Mouse (Mus musculus) midbrain, embryonic 12.5 days (tissue): ENCODE measurements around the gene Olfr1138. TPM values are rescaled to one million over a fixed set of nuclear protein-coding genes. Genes with fewer than 3 reads are reported as not detected.

Experiments
- ATAC-seq: fragments of 200-750 bp; cut with Nextera tagmentation; 2 replicates; pipeline ENCODE4 v1.8.0; 2017; ENCODE audit warnings: low read depth, moderate TSS enrichment, moderate library complexity; ENCODE audit not compliant: low FRiP score
- H3K27ac ChIP-seq: fragments of 300-500 bp; sonication (generic); replicated peaks from 2 replicates; pipeline ENCODE4 v1.5.1; 2016; ENCODE audit warnings: mild to moderate bottlenecking
- H3K27me3 ChIP-seq: fragments of 300-500 bp; sonication (generic); 2 replicates; pipeline ENCODE4 v1.6.1; 2016; ENCODE audit warnings: mild to moderate bottlenecking
- H3K36me3 ChIP-seq: fragments of 300-500 bp; sonication (generic); 2 replicates; pipeline ENCODE4 v1.6.1; 2016
- H3K4me1 ChIP-seq: fragments of 300-500 bp; sonication (generic); 2 replicates; pipeline ENCODE4 v1.6.1; 2016
- H3K4me2 ChIP-seq: fragments of 300-500 bp; sonication (generic); replicated peaks from 2 replicates; pipeline ENCODE4 v1.6.1; 2016; ENCODE audit warnings: mild to moderate bottlenecking, moderate library complexity
- H3K4me3 ChIP-seq: fragments of 300-500 bp; sonication (generic); 2 replicates; pipeline ENCODE4 v1.5.1; 2016; ENCODE audit warnings: mild to moderate bottlenecking
- H3K9ac ChIP-seq: fragments of 300-500 bp; sonication (generic); replicated peaks from 2 replicates; pipeline ENCODE4 v1.6.1; 2016; ENCODE audit warnings: mild to moderate bottlenecking, moderate library complexity
- H3K9me3 ChIP-seq: fragments of 300-500 bp; sonication (generic); 2 replicates; pipeline ENCODE4 v1.6.1; 2016; ENCODE audit warnings: mild to moderate bottlenecking
- WGBS: fragments of 180-500 bp; shearing (Covaris S2); methylation state at CpG from one replicate; pipeline ENCODE4 v1.1.7; 2016; 5-methylcytosine and 5-hydroxymethylcytosine counted together
- polyA plus RNA-seq: library from polyadenylated mRNA; unstranded; fragments of >200 nt; fragmentation: Nextera tagmentation; extraction: Ambion mirVana; gene quantifications from 2 replicates; pipeline ENCODE4 v1.2.1, GENCODE M21; 2016

Olfr1138 gene
- polyA plus RNA-seq, result not detected in 2 replicates

- Histone ChIP-seq H3K27me3 (no peaks in the 10 kb centered on the region), H3K4me2 (no peak within 1 kb of the TSS), H3K36me3 (no peaks in the 10 kb centered on the region), H3K4me1 (no peaks in the 10 kb centered on the region), H3K9me3 (no peaks in the 10 kb centered on the region), H3K9ac (no peak within 1 kb of the TSS), H3K4me3 (no peak within 1 kb of the TSS), H3K27ac (no peak within 1 kb of the TSS)
- 87% methylated on average over 1 of the region's 1 CpGs for WGBS
- ATAC-seq, result no peak
Observed at GRCm38 (mm10) chr2:87739878-87740277, at the start of gene Olfr1138. Olfr1138 (minus strand) TSS chr2:87739978.

- Histone ChIP-seq H3K27me3 (no peaks in the 10 kb centered on the region), H3K27ac (no peak within 1 kb of the TSS), H3K4me1 (no peaks in the 10 kb centered on the region), H3K4me2 (no peak within 1 kb of the TSS), H3K9ac (no peak within 1 kb of the TSS), H3K36me3 (no peaks in the 10 kb centered on the region), H3K9me3 (no peaks in the 10 kb centered on the region), H3K4me3 (no peak within 1 kb of the TSS)
- WGBS, result 83% methylated on average over 4 of the region's 4 CpGs
- no peak for ATAC-seq
Observed at GRCm38 (mm10) chr2:87779183-87779582, 39.4 kb upstream of the Olfr1138 start, which contains the start of gene Olfr152. Olfr152 (plus strand) TSS chr2:87779483.

- H3K9me3 ChIP-seq, result no peaks in the 10 kb centered on the region
- no peak overlapping the region for H3K27ac ChIP-seq
- no peak overlapping the region for H3K4me3 ChIP-seq
- H3K36me3 ChIP-seq, result no peaks in the 10 kb centered on the region
- no peak for ATAC-seq
- 65% methylated on average over 1 of the region's 1 CpGs for WGBS
- H3K27me3 ChIP-seq, result no peaks in the 10 kb centered on the region
- H3K4me1 ChIP-seq, result no peaks in the 10 kb centered on the region
- no peak overlapping the region for H3K4me2 ChIP-seq
- no peak overlapping the region for H3K9ac ChIP-seq
Observed at GRCm38 (mm10) chr2:87776143-87776542, 36.4 kb upstream of the Olfr1138 start.

- no peak within 1 kb of the TSS for H3K4me2 ChIP-seq
- no peaks in the 10 kb centered on the region for H3K4me1 ChIP-seq
- H3K9me3 ChIP-seq, result no peaks in the 10 kb centered on the region
- H3K27me3 ChIP-seq, result no peaks in the 10 kb centered on the region
- H3K9ac ChIP-seq, result no peak within 1 kb of the TSS
- H3K36me3 ChIP-seq, result no peaks in the 10 kb centered on the region
- ATAC-seq, result no peak
- H3K27ac ChIP-seq, result no peak within 1 kb of the TSS
- 78% methylated on average over 1 of the region's 1 CpGs for WGBS
- H3K4me3 ChIP-seq, result no peak within 1 kb of the TSS
Observed at GRCm38 (mm10) chr2:87753891-87754290, 14.1 kb upstream of the Olfr1138 start, which contains the start of gene Olfr1141. Olfr1141 (minus strand) TSS chr2:87753991.

- no peaks in the 10 kb centered on the region for H3K4me1 ChIP-seq
- H3K9me3 ChIP-seq, result no peaks in the 10 kb centered on the region
- no peak within 1 kb of the TSS for H3K4me3 ChIP-seq
- no peak within 1 kb of the TSS for H3K4me2 ChIP-seq
- WGBS, result 78% methylated on average over 3 of the region's 3 CpGs
- no peaks in the 10 kb centered on the region for H3K36me3 ChIP-seq
- H3K27me3 ChIP-seq, result no peaks in the 10 kb centered on the region
- H3K9ac ChIP-seq, result no peak within 1 kb of the TSS
- no peak for ATAC-seq
- no peak within 1 kb of the TSS for H3K27ac ChIP-seq
Observed at GRCm38 (mm10) chr2:87743452-87743851, 3.7 kb upstream of the Olfr1138 start, which contains the start of gene Olfr1140. Olfr1140 (plus strand) TSS chr2:87743752.

- Histone ChIP-seq H3K4me3 (no peak within 1 kb of the TSS), H3K4me2 (no peak within 1 kb of the TSS), H3K27ac (no peak within 1 kb of the TSS), H3K9ac (no peak within 1 kb of the TSS), H3K4me1 (no peaks in the 10 kb centered on the region), H3K27me3 (no peaks in the 10 kb centered on the region), H3K9me3 (no peaks in the 10 kb centered on the region), H3K36me3 (no peaks in the 10 kb centered on the region)
- ATAC-seq, result no peak
Observed at GRCm38 (mm10) chr2:87713079-87713478, 26.7 kb downstream of the Olfr1138 start, which contains the start of gene Olfr1137. Olfr1137 (minus strand) TSS chr2:87713179.

- H3K9me3 ChIP-seq, result no peaks in the 10 kb centered on the region
- H3K4me2 ChIP-seq, result no peak within 1 kb of the TSS
- H3K4me3 ChIP-seq, result no peak within 1 kb of the TSS
- no peak within 1 kb of the TSS for H3K27ac ChIP-seq
- ATAC-seq, result no peak
- no peaks in the 10 kb centered on the region for H3K4me1 ChIP-seq
- H3K27me3 ChIP-seq, result no peaks in the 10 kb centered on the region
- H3K9ac ChIP-seq, result no peak within 1 kb of the TSS
- H3K36me3 ChIP-seq, result no peaks in the 10 kb centered on the region
Observed at GRCm38 (mm10) chr2:87693847-87694246, 45.9 kb downstream of the Olfr1138 start, which contains the start of gene Olfr1136. Olfr1136 (minus strand) TSS chr2:87693947.

Other genes starting within 250 kb of the Olfr1138 start
- gene Pramel7, start 242.9 kb downstream of the Olfr1138 start, polyA plus RNA-seq, result not detected in 2 replicates
- not detected in 2 replicates for gene Pramel6, start 233.4 kb downstream of the Olfr1138 start, polyA plus RNA-seq
- not detected in 2 replicates for gene Olfr153, start 208.2 kb downstream of the Olfr1138 start, polyA plus RNA-seq
- gene Olfr1128, start 194.4 kb downstream of the Olfr1138 start, polyA plus RNA-seq, result not detected in 2 replicates
- not detected in 2 replicates for gene Olfr1129, start 166.1 kb downstream of the Olfr1138 start, polyA plus RNA-seq
- gene Olfr1130, start 133.8 kb downstream of the Olfr1138 start, polyA plus RNA-seq, result not detected in 2 replicates
- gene Olfr1131, start 112.9 kb downstream of the Olfr1138 start, polyA plus RNA-seq, result not detected in 2 replicates
- gene Olfr1132, start 102.4 kb downstream of the Olfr1138 start, polyA plus RNA-seq, result not detected in 2 replicates
- gene Olfr1133, start 92.6 kb downstream of the Olfr1138 start, polyA plus RNA-seq, result not detected in 2 replicates
- gene Olfr1134, start 81.5 kb downstream of the Olfr1138 start, polyA plus RNA-seq, result not detected in 2 replicates
- not detected in 2 replicates for gene Olfr1135, start 66.3 kb downstream of the Olfr1138 start, polyA plus RNA-seq
- gene Olfr1136, start 46.0 kb downstream of the Olfr1138 start, polyA plus RNA-seq, result not detected in 2 replicates
- gene Olfr1137, start 26.8 kb downstream of the Olfr1138 start, polyA plus RNA-seq, result not detected in 2 replicates
- not detected in 2 replicates for gene Olfr1140, start 3.8 kb upstream of the Olfr1138 start, polyA plus RNA-seq
- gene Olfr1141, start 14.0 kb upstream of the Olfr1138 start, polyA plus RNA-seq, result not detected in 2 replicates
- not detected in 2 replicates for gene Olfr152, start 39.5 kb upstream of the Olfr1138 start, polyA plus RNA-seq
- gene Olfr1143, start 60.6 kb upstream of the Olfr1138 start, polyA plus RNA-seq, result not detected in 2 replicates
- gene Olfr1145, start 69.8 kb upstream of the Olfr1138 start, polyA plus RNA-seq, result not detected in 2 replicates
- not detected in 2 replicates for gene Olfr1148, start 90.6 kb upstream of the Olfr1138 start, polyA plus RNA-seq
- gene Olfr1150-ps1, start 104.0 kb upstream of the Olfr1138 start, polyA plus RNA-seq, result not detected in 2 replicates
- gene Olfr1151, start 115.9 kb upstream of the Olfr1138 start, polyA plus RNA-seq, result not detected in 2 replicates
- not detected in 2 replicates for gene Olfr1152, start 126.5 kb upstream of the Olfr1138 start, polyA plus RNA-seq
- not detected in 2 replicates for gene Olfr1153, start 155.0 kb upstream of the Olfr1138 start, polyA plus RNA-seq
- not detected in 2 replicates for gene Olfr1154, start 165.2 kb upstream of the Olfr1138 start, polyA plus RNA-seq
- gene Olfr1155, start 205.2 kb upstream of the Olfr1138 start, polyA plus RNA-seq, result not detected in 2 replicates
- gene Olfr1156, start 213.1 kb upstream of the Olfr1138 start, polyA plus RNA-seq, result not detected in 2 replicates
- gene Olfr1157, start 228.3 kb upstream of the Olfr1138 start, polyA plus RNA-seq, result not detected in 2 replicates
- gene Olfr74, start 234.7 kb upstream of the Olfr1138 start, polyA plus RNA-seq, result not detected in 2 replicates